Mouse (Mus musculus): Measurements from ENCODE around the gene Acox3.

Acox3 gene

DNA sequence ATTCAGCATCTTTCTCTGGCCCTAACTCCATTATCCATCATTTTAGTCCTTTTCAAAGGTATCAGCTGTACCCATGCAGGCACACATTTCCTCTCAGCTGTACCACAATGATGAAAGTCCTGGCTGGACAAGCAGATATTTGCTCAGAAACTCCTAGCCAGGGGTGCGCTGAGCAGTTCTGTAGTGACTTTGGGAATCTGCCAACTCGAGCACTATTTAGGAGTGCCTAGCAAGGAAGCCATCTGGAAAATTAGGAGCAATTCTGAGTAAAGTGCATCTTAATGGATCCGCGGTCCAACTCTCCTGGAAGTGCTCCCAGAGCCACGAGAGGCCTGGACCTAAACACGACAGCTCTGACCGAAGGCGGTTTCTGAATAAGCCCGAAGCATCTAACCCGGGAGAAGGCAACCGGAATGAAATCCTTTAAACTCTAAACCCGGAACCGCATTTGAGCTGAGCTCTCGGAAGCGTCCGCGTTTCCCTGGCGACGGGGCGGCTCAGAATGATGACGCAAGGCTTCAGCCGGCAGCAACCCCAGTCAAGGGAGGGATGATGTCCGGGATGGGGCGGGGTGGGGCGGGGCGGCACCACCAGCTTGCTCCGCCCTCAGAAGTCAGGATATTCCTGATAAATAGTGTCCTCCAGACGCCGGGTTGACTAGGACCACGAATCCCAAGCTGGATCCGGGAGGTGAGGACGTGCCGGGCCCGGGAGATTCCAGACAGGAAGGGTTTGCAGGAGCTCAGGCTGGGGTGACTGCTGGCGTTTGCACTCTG, at the start of gene Acox3:
Gene Acox3, plus strand, starts transcription at position 596 of the 776 bp plus-strand sequence.
- DNase-seq (ENCODE audit: low read depth): peak; percentile 89

- peak; percentile 17 for DNase-seq (ENCODE audit: low read depth)
These were observed 46.6 kb upstream of the Acox3 start for GRCm38 (mm10) chr5:35536271-35536670.

GRCm38 (mm10) chr5:35537474-35537873, 45.4 kb upstream of the Acox3 start:
- no peak for DNase-seq (ENCODE audit: low read depth)

- no peak for DNase-seq (ENCODE audit: low read depth)
These were observed 44.8 kb upstream of the Acox3 start for GRCm38 (mm10) chr5:35538022-35538421.

DNA sequence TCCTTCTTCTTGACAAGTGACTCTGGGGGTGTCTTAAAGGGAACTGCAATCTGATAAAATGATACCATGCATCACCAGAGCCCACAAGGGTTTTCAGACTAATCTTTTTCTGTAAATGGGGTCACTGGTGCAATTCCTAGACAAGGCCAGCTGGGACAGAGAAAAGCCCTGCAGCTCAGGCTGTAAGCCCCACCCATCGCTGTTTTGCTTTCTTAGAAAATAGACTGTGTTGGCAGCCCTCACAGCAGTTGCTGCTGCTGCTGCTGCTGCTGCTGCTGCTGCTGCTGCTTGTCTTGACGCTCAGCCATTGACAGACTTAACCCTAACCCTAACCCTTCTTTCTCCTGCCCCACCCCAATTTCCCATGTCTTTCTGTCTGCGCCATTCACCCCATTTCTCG, 43.3 kb upstream of the Acox3 start:
- DNase-seq (ENCODE audit: low read depth): no peak

- DNase-seq (ENCODE audit: low read depth): no peak
These were observed 42.3 kb upstream of the Acox3 start for GRCm38 (mm10) chr5:35540555-35540954.

DNA sequence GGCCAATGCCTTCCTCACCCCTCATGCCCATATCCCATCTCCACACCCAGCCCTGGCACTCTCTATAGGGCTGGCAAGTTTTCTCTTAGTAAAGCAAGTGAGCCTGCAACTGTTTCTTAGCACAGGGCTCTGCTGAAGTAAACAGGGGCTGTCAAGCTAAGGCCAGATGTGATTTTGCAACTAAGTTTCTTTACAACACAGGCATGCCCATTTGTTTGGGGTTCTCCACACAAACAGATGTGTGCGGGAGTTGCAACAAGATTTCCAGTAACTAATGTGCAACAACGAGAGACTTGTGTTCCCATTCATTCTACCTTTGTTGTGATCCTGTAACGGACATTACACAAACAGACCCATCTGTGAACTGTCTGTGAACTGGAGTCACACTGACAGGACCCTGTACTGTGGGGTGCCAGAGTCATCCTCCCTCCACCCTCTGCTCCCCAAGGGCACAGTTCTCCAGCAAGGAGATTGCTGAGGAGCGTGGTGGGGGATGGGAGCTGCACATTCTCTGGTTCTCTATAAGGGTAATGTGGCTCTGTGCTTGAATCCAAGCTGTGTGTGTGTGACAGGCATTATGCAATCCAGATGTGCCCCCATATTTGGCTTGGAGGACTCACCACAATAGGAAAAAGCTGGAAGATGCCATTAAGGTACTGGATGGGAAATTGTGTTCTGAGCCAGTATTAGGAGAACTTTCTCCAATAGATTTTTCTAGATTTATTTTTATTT, 41.6 kb upstream of the Acox3 start:
- no peak for DNase-seq (ENCODE audit: low read depth)

- no peak for DNase-seq (ENCODE audit: low read depth)
These were observed 36.7 kb upstream of the Acox3 start for GRCm38 (mm10) chr5:35546127-35546526.

- DNase-seq (ENCODE audit: low read depth): no peak
These were observed 30.7 kb upstream of the Acox3 start for GRCm38 (mm10) chr5:35551855-35552837.

DNA sequence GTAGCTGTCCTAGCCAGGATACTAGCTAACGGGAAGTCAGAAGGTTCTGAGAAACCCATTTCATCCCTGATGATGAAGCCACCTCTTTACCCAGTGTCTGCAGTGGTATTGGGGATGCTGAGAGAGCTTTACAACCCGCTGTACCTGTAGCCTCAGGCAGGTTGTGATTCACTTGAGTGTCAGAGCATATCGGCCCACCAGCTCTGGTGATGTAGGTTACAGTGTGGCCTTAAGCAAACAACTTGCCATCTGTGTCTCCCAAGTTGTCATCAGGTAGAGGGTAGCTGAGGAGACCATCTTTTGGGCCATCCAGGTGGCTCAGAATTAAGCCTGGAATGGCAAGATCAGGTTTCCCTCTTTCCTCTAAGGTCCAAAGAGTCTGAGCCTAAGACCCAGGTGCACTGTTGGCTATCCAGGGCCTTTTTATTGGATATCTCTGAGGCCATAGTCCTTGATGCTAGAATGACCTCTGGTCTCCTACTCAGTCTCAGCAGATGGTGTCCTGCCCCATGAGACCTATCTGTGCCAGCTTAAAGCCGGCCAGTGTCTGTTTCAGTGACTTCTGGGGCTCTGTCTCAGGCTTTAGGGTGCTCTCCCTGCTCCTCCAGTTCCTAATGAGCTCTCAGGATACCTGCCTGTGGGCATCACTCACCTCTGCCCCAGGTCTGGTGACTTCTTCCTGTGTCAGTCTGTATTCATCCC, 29.9 kb upstream of the Acox3 start:
- no peak for DNase-seq (ENCODE audit: low read depth)

DNA sequence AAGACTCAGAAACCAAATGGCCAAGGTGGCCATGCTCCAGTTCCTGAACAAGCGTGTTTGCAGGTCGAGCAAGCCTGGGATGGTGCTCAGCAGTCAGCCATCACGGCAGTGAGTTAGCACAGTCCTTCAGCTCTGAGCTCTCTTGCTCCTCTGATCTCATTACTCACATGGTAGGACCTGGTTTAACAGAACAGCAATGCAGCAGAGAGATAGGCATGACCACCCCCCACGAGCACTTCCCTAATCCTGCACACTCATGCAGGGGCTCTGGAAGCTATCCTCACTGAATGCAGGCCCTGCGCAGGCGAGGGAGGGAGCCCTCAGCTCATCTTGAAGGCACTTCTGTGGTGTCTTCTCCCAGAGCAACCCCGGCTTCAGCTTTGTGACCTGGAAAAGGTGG, 26.4 kb upstream of the Acox3 start:
- no peak for DNase-seq (ENCODE audit: low read depth)

GRCm38 (mm10) chr5:35557946-35558621, 24.8 kb upstream of the Acox3 start:
- no peak for DNase-seq (ENCODE audit: low read depth)

DNA sequence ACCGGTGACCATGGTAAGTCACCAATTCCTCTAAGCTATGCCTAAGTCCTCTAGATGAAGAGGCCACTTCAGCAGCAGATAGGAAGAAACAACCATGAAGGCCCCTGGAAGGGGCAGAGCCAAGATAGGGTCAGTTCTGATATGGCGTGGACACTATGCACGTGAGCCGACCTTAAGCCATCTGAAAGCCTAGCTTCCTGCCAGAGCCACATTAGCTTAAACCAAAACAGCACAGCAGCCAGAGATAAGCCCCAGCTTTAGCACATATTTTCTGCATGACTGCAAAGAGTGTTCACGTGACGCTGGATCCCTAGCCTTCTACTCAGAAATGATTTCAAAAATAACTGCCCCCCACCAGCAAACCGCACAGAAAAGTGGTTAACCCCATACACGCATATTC, 23.4 kb upstream of the Acox3 start:
- DNase-seq (ENCODE audit: low read depth): no peak

DNA sequence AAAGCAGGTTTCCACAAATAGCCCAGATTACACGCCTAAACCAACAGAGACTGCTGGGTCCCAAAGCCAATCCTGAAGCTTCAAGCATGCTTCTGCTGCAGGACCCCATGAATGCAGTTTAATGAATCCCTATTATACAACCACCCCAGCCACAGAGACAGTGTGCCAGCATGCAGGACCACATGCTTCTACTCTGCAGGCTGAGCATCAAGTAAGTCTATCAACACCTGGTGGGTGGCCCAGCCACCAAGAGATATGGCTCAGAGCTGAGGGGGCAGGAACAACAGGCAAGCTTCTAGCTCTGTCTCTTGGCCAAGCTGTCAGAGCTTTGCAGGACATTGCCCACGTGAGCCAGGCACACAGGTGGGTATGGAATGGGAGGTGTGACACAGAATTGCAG, 20.2 kb upstream of the Acox3 start:
- no peak for DNase-seq (ENCODE audit: low read depth)

GRCm38 (mm10) chr5:35563449-35563848, 19.4 kb upstream of the Acox3 start:
- no peak for DNase-seq (ENCODE audit: low read depth)

DNA sequence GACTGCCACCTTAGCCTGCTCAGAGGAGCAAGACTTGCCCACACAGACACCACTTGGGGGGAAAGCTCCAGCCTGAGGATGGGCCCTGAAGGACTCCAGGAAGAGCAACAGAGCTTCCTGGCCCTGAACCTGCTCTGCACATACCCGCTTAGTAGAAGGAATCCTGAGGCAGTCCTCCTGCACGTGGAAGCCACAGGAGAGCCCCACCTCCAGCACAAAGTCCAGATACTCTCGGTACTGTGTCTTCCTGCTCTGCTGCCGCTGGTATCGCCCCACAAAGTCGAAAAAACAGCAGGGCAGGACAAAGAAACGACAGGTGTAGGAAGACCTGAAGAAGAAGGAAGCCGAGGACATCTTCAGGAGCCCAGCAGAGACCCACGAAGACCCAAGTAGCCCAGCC, 17.6 kb upstream of the Acox3 start:
- no peak for DNase-seq (ENCODE audit: low read depth)

DNA sequence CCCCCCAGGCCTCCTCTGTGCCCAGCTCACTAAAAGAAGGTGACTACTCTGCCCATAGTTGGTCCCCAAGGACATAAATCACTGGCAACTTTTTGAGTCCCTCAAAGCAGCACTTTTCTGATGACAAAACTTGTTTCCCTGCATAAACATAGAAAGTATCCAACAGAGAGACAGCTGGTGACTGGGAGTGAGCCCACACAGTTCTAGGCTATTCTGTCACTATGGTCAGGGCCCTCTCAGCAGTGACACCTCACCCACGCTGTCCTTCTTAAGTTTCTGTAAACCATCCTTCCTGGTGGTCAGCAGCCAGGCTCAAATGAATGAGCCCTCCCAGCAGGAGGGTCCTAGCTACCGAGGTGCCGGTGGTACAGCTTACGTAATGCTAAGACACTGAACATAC, 16.2 kb upstream of the Acox3 start:
- DNase-seq (ENCODE audit: low read depth): no peak

- DNase-seq (ENCODE audit: low read depth): no peak
These were observed 11.3 kb upstream of the Acox3 start for GRCm38 (mm10) chr5:35571546-35571945.

GRCm38 (mm10) chr5:35574653-35575599, 7.9 kb upstream of the Acox3 start, which contains the start of gene Trmt44:
Trmt44 (minus strand) TSS chr5:35575070.
- peak; percentile 75 for DNase-seq (ENCODE audit: low read depth)
